Mouse (Mus musculus) layer of hippocampus, postnatal 25 days (tissue): ENCODE measurements around the gene Eprs. TPM values are rescaled to one million over a fixed set of nuclear protein-coding genes. Genes with fewer than 3 reads are reported as not detected.

ENCODE experiments used
- DNase-seq, 2 experiments: peaks; one replicate each; pipeline ENCODE4 v3.0.0; 2022; ENCODE audit warnings: mixed read lengths in 2 of 2, low spot score in 1 of 2; ENCODE audit errors: extremely low spot score in 1 of 2
- total RNA-seq, 2 experiments: library from RNA; stranded (reverse); gene quantifications; 2 replicates each; pipeline ENCODE4 v1.2.3; 2021

Eprs gene
- total RNA-seq, 2 experiments from 2014 or later: 66.1 to 72.9 TPM

- no peak for DNase-seq
Observed at GRCm38 (mm10) chr1:185356246-185356645, 6.6 kb upstream of the Eprs start.

- DNase-seq: no peak
Observed at GRCm38 (mm10) chr1:185358211-185358610, 4.6 kb upstream of the Eprs start.

- peak in 1 of 2 experiments; percentile 11 for DNase-seq
Observed at GRCm38 (mm10) chr1:185363526-185364182, 810 bp downstream of the Eprs start.

- DNase-seq: no peak
Observed at GRCm38 (mm10) chr1:185364183-185364540, 1.3 kb downstream of the Eprs start.

- no peak for DNase-seq
Observed at GRCm38 (mm10) chr1:185367383-185367782, 4.5 kb downstream of the Eprs start.

- no peak for DNase-seq
Observed at GRCm38 (mm10) chr1:185369979-185370378, 7.1 kb downstream of the Eprs start.

GRCm38 (mm10) chr1:185376390-185376789, 13.5 kb downstream of the Eprs start:
- no peak for DNase-seq

GRCm38 (mm10) chr1:185377429-185377828, 14.6 kb downstream of the Eprs start:
- no peak for DNase-seq

GRCm38 (mm10) chr1:185401615-185402014, 38.8 kb downstream of the Eprs start:
- DNase-seq: no peak

- peak in 1 of 2 experiments; percentile 43 for DNase-seq
Observed at GRCm38 (mm10) chr1:185404021-185404420, 41.2 kb downstream of the Eprs start.

GRCm38 (mm10) chr1:185405921-185406320, 43.1 kb downstream of the Eprs start:
- no peak for DNase-seq

GRCm38 (mm10) chr1:185409831-185410230, 47.0 kb downstream of the Eprs start:
- DNase-seq: no peak

GRCm38 (mm10) chr1:185418011-185418410, 55.2 kb downstream of the Eprs start:
- no peak for DNase-seq

- DNase-seq: no peak
Observed at GRCm38 (mm10) chr1:185419805-185420204, 57.0 kb downstream of the Eprs start.

- DNase-seq: no peak
Observed at GRCm38 (mm10) chr1:185420776-185421175, 57.9 kb downstream of the Eprs start.

GRCm38 (mm10) chr1:185426583-185426982, 63.7 kb downstream of the Eprs start:
- no peak for DNase-seq

- no peak for DNase-seq
Observed at GRCm38 (mm10) chr1:185430488-185430887, 67.6 kb downstream of the Eprs start.

GRCm38 (mm10) chr1:185431245-185431997, 68.6 kb downstream of the Eprs start:
- DNase-seq: no peak

GRCm38 (mm10) chr1:185431998-185432317, 69.1 kb downstream of the Eprs start:
- DNase-seq: no peak

GRCm38 (mm10) chr1:185433112-185433511, 70.3 kb downstream of the Eprs start:
- no peak for DNase-seq

- DNase-seq: peak; percentile 25 to 64
Observed at GRCm38 (mm10) chr1:185438841-185439580, 76.2 kb downstream of the Eprs start.
